Mouse (Mus musculus): Measurements from ENCODE around the gene BC017158. TPM values are rescaled to one million over a fixed set of nuclear protein-coding genes. Genes with fewer than 3 reads are reported as not detected.

The BC017158 gene
- polyA plus RNA-seq, 1 experiment from 2014 or later = 32.1 TPM

DNA sequence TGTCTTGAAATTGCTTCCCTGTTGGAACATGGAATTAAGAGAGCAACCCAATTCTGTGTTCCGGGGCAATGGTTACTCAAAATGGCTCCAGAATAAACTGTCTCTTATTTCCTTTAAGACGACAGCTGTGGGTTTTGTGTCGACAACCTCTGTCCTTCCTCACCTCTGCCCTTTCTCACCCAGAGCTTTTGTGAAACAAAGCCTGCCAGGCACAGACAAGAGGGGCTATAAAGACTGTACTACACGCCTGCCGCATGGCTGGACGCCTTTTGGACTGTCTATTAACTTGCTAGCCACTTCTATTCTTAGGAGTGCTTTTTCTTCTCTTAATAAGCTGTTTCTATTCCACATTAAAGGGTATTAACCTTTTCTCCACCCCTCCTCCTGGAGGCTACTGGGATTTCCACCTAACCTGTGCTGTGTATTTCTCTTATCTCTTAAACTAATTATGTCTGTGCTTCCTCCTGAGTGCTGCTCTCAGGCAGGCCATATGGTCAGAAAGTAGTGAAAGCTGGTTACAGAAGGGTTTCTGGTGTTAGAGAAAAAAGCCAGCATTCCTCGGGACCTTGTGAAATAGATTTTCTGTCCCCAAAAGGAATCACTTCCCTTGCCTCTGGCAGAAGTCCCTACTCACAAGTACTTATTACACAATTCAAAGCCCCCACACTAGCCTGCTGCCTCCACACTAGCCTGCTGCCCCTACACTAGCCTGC is 15.3 kb downstream of the BC017158 start:
- 18% methylated on average over 7 of the region's 7 CpGs for WGBS
- Histone ChIP-seq H3K4me1 (ENCODE audit: control insufficient read depth, insufficient read depth, low read length) (no peaks in the 10 kb centered on the region), H3K9ac (ENCODE audit: low read depth, low read length) (no peak overlapping the region), H3K4me3 (ENCODE audit: low read length) (no peak overlapping the region), H3K36me3 (ENCODE audit: control insufficient read depth, insufficient read depth, low read length) (peaks cover 39% of the 10 kb centered on the region; the same call in 1 of the 2 replicates), H3K4me2 (replicated peaks; ENCODE audit: low read depth, low read length) (no peak overlapping the region), H3K27me3 (ENCODE audit: control insufficient read depth, insufficient read depth, low read length) (no peaks in the 10 kb centered on the region), H3K9me3 (ENCODE audit: control insufficient read depth, low read length) (no peaks in the 10 kb centered on the region), H3K27ac (ENCODE audit: low read depth, low read length) (no peak overlapping the region)
- ATAC-seq (ENCODE audit: low FRiP score, low TSS enrichment) = no peak

DNA sequence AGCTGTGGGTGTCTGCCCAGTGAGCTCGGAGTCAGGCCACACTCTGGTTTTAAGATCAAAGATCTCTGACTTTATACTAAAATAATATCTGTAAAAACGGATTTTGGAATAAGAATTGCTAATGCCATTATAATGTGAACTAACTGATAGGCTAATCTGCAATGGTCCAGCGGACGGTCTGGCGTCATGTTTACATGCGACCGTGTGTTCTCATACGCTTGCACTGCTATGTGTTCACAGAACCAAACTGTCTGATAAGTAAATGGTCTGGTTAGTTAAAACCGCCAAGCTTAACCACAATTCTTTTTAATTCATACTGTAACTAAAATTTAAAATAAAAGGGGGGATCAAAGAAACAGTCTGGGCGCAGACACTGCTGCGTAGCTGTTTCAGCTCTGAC is 16.2 kb downstream of the BC017158 start:
- Histone ChIP-seq H3K27ac (ENCODE audit: low read depth, low read length) (no peak overlapping the region), H3K4me2 (replicated peaks; ENCODE audit: low read depth, low read length) (no peak overlapping the region), H3K36me3 (ENCODE audit: control insufficient read depth, insufficient read depth, low read length) (peaks cover 35% of the 10 kb centered on the region; the same call in 1 of the 2 replicates), H3K4me3 (ENCODE audit: low read length) (no peak overlapping the region), H3K4me1 (ENCODE audit: control insufficient read depth, insufficient read depth, low read length) (no peaks in the 10 kb centered on the region), H3K9me3 (ENCODE audit: control insufficient read depth, low read length) (no peaks in the 10 kb centered on the region), H3K9ac (ENCODE audit: low read depth, low read length) (no peak overlapping the region), H3K27me3 (ENCODE audit: control insufficient read depth, insufficient read depth, low read length) (no peaks in the 10 kb centered on the region)
- WGBS = 87% methylated on average over 11 of the region's 11 CpGs
- no peak for ATAC-seq (ENCODE audit: low FRiP score, low TSS enrichment)

DNA sequence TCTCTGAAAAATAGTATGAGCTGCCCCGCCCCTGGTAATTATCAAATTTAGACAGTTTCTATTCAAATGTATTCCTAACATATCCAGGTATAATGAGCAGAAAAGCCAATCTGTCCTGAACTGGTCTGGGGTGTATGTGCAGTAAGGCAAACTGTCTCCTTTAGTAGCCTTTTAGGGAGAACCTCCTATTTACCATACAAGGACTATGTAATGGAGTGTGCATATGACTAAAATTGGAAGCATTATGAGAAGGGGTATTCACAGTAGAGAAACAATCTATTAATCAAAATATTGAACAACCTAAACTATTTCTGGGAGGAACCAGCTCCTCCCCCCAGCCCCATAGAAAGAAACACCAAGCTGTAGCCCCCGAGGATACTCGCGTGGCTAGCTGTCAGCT is 18.2 kb downstream of the BC017158 start:
- 93% methylated on average over 4 of the region's 4 CpGs for WGBS
- no peaks in the 10 kb centered on the region for H3K27me3 ChIP-seq (ENCODE audit: control insufficient read depth, insufficient read depth, low read length)
- H3K9me3 ChIP-seq (ENCODE audit: control insufficient read depth, low read length) = no peaks in the 10 kb centered on the region
- H3K27ac ChIP-seq (ENCODE audit: low read depth, low read length) = no peak overlapping the region
- H3K4me1 ChIP-seq (ENCODE audit: control insufficient read depth, insufficient read depth, low read length) = no peaks in the 10 kb centered on the region
- ATAC-seq (ENCODE audit: low FRiP score, low TSS enrichment) = no peak
- no peak overlapping the region for H3K9ac ChIP-seq (ENCODE audit: low read depth, low read length)
- H3K36me3 ChIP-seq (ENCODE audit: control insufficient read depth, insufficient read depth, low read length) = peaks cover 46% of the 10 kb centered on the region
- no peak overlapping the region for H3K4me2 ChIP-seq (replicated peaks; ENCODE audit: low read depth, low read length)
- H3K4me3 ChIP-seq (ENCODE audit: low read length) = no peak overlapping the region

DNA sequence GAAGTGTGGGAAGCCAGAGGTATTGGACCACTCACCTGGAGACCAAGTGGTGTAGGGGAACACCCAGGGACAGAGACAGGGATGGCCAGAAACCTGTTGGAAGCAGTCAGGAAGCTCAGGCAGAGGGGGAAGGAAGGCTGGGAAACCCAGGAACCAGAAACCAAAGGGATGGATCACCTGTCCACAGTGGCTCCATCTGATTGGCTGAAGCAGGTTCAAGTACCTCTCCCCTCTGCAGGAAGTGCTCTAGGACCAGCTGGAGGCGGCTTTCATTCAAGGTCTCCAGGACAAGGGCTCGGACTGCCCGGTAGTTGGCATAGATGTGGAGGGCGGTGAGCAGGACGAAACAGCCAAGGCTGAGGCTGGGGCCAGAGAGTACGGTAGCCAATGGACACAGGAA is 21.9 kb downstream of the BC017158 start:
- Histone ChIP-seq H3K9me3 (ENCODE audit: control insufficient read depth, low read length) (no peaks in the 10 kb centered on the region), H3K4me2 (replicated peaks; ENCODE audit: low read depth, low read length) (no peak overlapping the region), H3K9ac (ENCODE audit: low read depth, low read length) (no peak overlapping the region), H3K36me3 (ENCODE audit: control insufficient read depth, insufficient read depth, low read length) (peaks cover 73% of the 10 kb centered on the region), H3K4me1 (ENCODE audit: control insufficient read depth, insufficient read depth, low read length) (no peaks in the 10 kb centered on the region), H3K27ac (ENCODE audit: low read depth, low read length) (no peak overlapping the region), H3K27me3 (ENCODE audit: control insufficient read depth, insufficient read depth, low read length) (no peaks in the 10 kb centered on the region), H3K4me3 (ENCODE audit: low read length) (no peak overlapping the region)
- WGBS = 93% methylated on average over 6 of the region's 6 CpGs
- ATAC-seq (ENCODE audit: low FRiP score, low TSS enrichment) = no peak

DNA sequence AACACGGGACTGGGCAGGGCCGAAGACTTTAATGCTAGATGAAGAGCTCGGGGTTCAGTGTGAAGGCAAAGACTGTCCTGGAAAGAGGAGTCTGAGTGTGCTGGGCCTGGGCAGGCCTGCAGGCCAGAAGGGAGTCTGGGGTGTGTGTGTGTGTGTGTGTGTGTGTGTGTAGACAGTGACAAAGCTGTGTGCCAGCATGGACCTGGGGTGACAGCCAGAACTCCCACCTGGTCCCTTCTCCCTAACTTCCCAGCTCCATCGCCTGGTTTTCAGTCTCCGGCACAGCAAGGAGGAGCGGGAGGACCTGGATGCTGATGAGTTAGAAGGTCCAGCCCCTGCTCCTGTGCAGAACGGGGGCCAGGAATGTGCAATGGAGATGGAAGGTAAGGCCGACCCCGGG is 26.5 kb downstream of the BC017158 start:
- Histone ChIP-seq H3K36me3 (ENCODE audit: control insufficient read depth, insufficient read depth, low read length) (peaks cover 50% of the 10 kb centered on the region), H3K4me3 (ENCODE audit: low read length) (no peak overlapping the region), H3K27me3 (ENCODE audit: control insufficient read depth, insufficient read depth, low read length) (no peaks in the 10 kb centered on the region), H3K27ac (ENCODE audit: low read depth, low read length) (no peak overlapping the region), H3K9ac (ENCODE audit: low read depth, low read length) (no peak overlapping the region), H3K9me3 (ENCODE audit: control insufficient read depth, low read length) (no peaks in the 10 kb centered on the region), H3K4me1 (ENCODE audit: control insufficient read depth, insufficient read depth, low read length) (no peaks in the 10 kb centered on the region), H3K4me2 (replicated peaks; ENCODE audit: low read depth, low read length) (no peak overlapping the region)
- no peak for ATAC-seq (ENCODE audit: low FRiP score, low TSS enrichment)
- 96% methylated on average over 9 of the region's 9 CpGs for WGBS

DNA sequence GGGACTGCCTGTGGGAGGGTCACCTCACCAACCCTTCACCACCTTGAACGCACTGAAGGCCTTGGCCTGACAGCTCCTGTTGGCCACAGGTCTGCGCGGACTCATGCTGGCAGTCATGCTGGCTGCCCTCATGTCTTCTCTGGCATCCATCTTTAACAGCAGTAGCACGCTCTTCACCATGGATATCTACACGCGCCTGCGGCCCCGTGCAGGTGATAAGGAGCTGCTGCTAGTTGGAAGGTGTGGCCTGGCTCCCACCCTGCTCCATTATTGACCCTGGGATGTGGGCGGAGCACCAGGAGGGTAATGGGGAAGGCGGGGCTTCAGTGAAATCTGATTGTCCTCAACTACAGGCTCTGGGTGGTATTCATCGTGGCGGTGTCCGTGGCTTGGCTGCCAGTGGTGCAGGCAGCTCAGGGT is 27.5 kb downstream of the BC017158 start:
- Histone ChIP-seq H3K9ac (ENCODE audit: low read depth, low read length) (no peak overlapping the region), H3K4me2 (replicated peaks; ENCODE audit: low read depth, low read length) (no peak overlapping the region), H3K27me3 (ENCODE audit: control insufficient read depth, insufficient read depth, low read length) (no peaks in the 10 kb centered on the region), H3K9me3 (ENCODE audit: control insufficient read depth, low read length) (no peaks in the 10 kb centered on the region), H3K36me3 (ENCODE audit: control insufficient read depth, insufficient read depth, low read length) (peaks cover 40% of the 10 kb centered on the region), H3K27ac (ENCODE audit: low read depth, low read length) (no peak overlapping the region), H3K4me3 (ENCODE audit: low read length) (no peak overlapping the region), H3K4me1 (ENCODE audit: control insufficient read depth, insufficient read depth, low read length) (no peaks in the 10 kb centered on the region)
- ATAC-seq (ENCODE audit: low FRiP score, low TSS enrichment) = no peak
- WGBS = 58% methylated on average over 13 of the region's 13 CpGs

DNA sequence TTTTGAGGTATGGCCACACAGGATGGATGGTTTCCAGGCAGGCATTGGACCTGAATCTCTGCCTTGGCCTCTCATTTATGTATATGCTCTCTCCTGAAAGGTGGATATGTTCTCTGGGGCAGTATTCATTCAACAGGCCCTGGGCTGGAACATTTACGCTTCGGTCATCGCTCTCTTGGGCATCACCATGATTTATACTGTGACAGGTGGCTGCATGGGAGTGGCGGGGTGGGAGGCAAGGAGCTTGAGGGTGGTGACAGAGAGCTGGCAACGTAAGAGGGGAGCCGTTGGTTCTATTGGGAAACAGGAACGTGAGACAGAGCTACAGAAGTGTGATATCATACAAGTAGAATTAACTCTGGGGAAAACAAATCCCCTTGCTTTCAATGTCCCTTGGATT is 30.2 kb downstream of the BC017158 start:
- Histone ChIP-seq H3K36me3 (ENCODE audit: control insufficient read depth, insufficient read depth, low read length) (peaks cover 14% of the 10 kb centered on the region), H3K9ac (ENCODE audit: low read depth, low read length) (no peak overlapping the region), H3K4me1 (ENCODE audit: control insufficient read depth, insufficient read depth, low read length) (no peaks in the 10 kb centered on the region), H3K27ac (ENCODE audit: low read depth, low read length) (no peak overlapping the region), H3K4me3 (ENCODE audit: low read length) (no peak overlapping the region), H3K27me3 (ENCODE audit: control insufficient read depth, insufficient read depth, low read length) (no peaks in the 10 kb centered on the region), H3K9me3 (ENCODE audit: control insufficient read depth, low read length) (no peaks in the 10 kb centered on the region), H3K4me2 (replicated peaks; ENCODE audit: low read depth, low read length) (no peak overlapping the region)
- WGBS = 45% methylated on average over 7 of the region's 7 CpGs
- ATAC-seq (ENCODE audit: low FRiP score, low TSS enrichment) = no peak

DNA sequence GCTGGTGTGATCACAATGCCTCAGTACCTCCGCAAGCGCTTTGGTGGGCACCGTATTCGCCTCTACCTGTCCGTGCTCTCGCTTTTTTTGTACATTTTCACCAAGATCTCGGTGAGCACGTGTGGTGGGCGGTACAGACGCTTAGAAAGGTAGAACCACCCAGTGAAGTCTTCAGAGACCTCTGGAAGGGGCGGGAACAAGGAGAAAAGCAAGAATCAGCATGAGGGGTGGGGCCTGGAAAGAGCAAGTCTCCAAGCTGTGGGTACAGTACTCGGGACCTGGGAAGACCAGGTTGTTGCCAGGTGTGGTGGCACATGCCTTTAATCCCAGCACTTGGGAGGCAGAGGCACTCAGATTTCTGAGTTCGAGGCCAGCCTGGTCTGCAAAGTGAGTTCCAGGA is 30.6 kb downstream of the BC017158 start:
- Histone ChIP-seq H3K4me3 (ENCODE audit: low read length) (no peak overlapping the region), H3K27me3 (ENCODE audit: control insufficient read depth, insufficient read depth, low read length) (no peaks in the 10 kb centered on the region), H3K9ac (ENCODE audit: low read depth, low read length) (no peak overlapping the region), H3K9me3 (ENCODE audit: control insufficient read depth, low read length) (no peaks in the 10 kb centered on the region), H3K36me3 (ENCODE audit: control insufficient read depth, insufficient read depth, low read length) (peaks cover 12% of the 10 kb centered on the region), H3K4me2 (replicated peaks; ENCODE audit: low read depth, low read length) (no peak overlapping the region), H3K4me1 (ENCODE audit: control insufficient read depth, insufficient read depth, low read length) (no peaks in the 10 kb centered on the region), H3K27ac (ENCODE audit: low read depth, low read length) (no peak overlapping the region)
- 71% methylated on average over 13 of the region's 13 CpGs for WGBS
- no peak for ATAC-seq (ENCODE audit: low FRiP score, low TSS enrichment)

DNA sequence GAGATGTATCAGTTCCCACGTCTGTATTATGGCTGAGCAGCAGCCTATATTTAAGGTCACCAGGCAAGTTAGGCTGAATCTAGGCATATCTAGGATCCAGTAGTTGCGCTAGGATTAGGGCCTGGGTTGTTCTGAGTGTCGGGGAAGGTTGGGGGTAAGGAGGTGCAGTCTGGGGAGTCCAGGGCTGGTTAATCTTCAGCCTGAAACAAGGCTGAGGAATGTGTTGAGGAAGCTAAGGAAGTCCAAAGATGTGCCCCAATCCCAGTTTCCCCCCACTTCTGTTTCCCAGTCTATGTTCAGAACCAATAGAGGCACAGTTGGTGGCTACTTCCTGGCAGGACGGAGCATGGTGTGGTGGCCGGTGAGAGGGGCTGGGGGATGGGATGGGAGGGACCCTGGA is 31.9 kb downstream of the BC017158 start:
- H3K4me2 ChIP-seq (replicated peaks; ENCODE audit: low read depth, low read length) = no peak overlapping the region
- no peaks in the 10 kb centered on the region for H3K36me3 ChIP-seq (ENCODE audit: control insufficient read depth, insufficient read depth, low read length)
- WGBS = 80% methylated on average over 5 of the region's 5 CpGs
- H3K9ac ChIP-seq (ENCODE audit: low read depth, low read length) = no peak overlapping the region
- no peaks in the 10 kb centered on the region for H3K4me1 ChIP-seq (ENCODE audit: control insufficient read depth, insufficient read depth, low read length)
- no peak for ATAC-seq (ENCODE audit: low FRiP score, low TSS enrichment)
- no peaks in the 10 kb centered on the region for H3K27me3 ChIP-seq (ENCODE audit: control insufficient read depth, insufficient read depth, low read length)
- H3K27ac ChIP-seq (ENCODE audit: low read depth, low read length) = no peak overlapping the region
- no peaks in the 10 kb centered on the region for H3K9me3 ChIP-seq (ENCODE audit: control insufficient read depth, low read length)
- no peak overlapping the region for H3K4me3 ChIP-seq (ENCODE audit: low read length)
